In genomic region chr8:46920071-46920470, GRCm38 (mm10) we compare ENCODE assay signal across 13 mouse cellular contexts.
DNase-seq lines count a peak whose midpoint lies in the region; ATAC-seq lines count a peak whose summit lies in the region.
"Had no signal": no experiment of that assay in that cellular context is flagged by ENCODE, and none has a peak within 500 bp of the region (broad histone marks: within the 10 kb centered on the region; RNA-seq: fewer than 3 reads in every experiment).

No protein-coding gene starts in this region.

- ATAC-seq in CD4-positive, CD25-positive, alpha-beta regulatory T cell, adult 4 months = peak; percentile 76
- ATAC-seq in hematopoietic stem cell, adult 5-6 weeks (replicated peaks in 1 of 2; ENCODE audit: insufficient read depth in 1 of 2, low FRiP score in 2 of 2, low TSS enrichment in 1 of 2, low read depth in 1 of 2, poor library complexity in 2 of 2, severe bottlenecking in 2 of 2) = peak; percentile 90 to 92

- DNase-seq in naive thymus-derived CD4-positive, alpha-beta T cell, adult 2 months (ENCODE audit: low read depth) = peak; percentile 65
- peak; percentile 61 for DNase-seq in thymus, postnatal 14 days
- no peak for DNase-seq in gastrocnemius, postnatal 4 days (ENCODE audit: low spot score in 2 of 2)
- no peak for DNase-seq in layer of hippocampus, adult 11-12 months (ENCODE audit: low spot score)
- DNase-seq in left cerebral cortex, postnatal 36 days (ENCODE audit: low spot score in 2 of 2) = no peak
- DNase-seq in right cerebral cortex, postnatal 14 days = no peak
- DNase-seq: adrenal gland, postnatal 25 days; cerebellum, adult 8-10 months; gastrocnemius, postnatal 25 days; liver, embryonic 13.5 days; right cerebral cortex, postnatal 4 days had no signal

- intact Hi-C loops in left cerebral cortex, postnatal 36 days (cut with DNase I) = no loop called here

Comparison
In these comparisons a context has a peak if more than half of its experiments do, and no peak if none do; other contexts are left out.
1. DNase-seq: peak in naive thymus-derived CD4-positive, alpha-beta T cell, adult 2 months (single experiment) and thymus, postnatal 14 days (single experiment); none in gastrocnemius, postnatal 4 days (0 of 2), layer of hippocampus, adult 11-12 months (single experiment), left cerebral cortex, postnatal 36 days (0 of 2) and right cerebral cortex, postnatal 14 days (single experiment).